Mouse (Mus musculus) brown adipose tissue, adult 24 weeks (tissue): ENCODE measurements around the gene Psmc3ip. TPM values are rescaled to one million over a fixed set of nuclear protein-coding genes. Genes with fewer than 3 reads are reported as not detected.
A peak's percentile ranks its signal among the peaks of the same experiment; 100 is the strongest.

Experiments used
- H3K27ac ChIP-seq: fragments of 200-500 bp; replicated peaks from 2 replicates; pipeline ENCODE4 v1.5.1; 2012; ENCODE audit warnings: low read depth, mild to moderate bottlenecking, low read length
- H3K4me1 ChIP-seq: fragments of 200-500 bp; 2 replicates; pipeline ENCODE4 v1.6.1; 2012; ENCODE audit warnings: low read length, mixed read lengths; ENCODE audit not compliant: control insufficient read depth, insufficient read depth, insufficient read length
- H3K4me3 ChIP-seq: fragments of 200-500 bp; 2 replicates; pipeline ENCODE4 v1.5.1; 2012; ENCODE audit warnings: low read depth, mild to moderate bottlenecking, low read length, moderate library complexity; ENCODE audit not compliant: insufficient read depth
- polyA plus RNA-seq: library from polyadenylated mRNA; stranded (reverse); fragments of >200 nt; gene quantifications from 2 replicates; pipeline ENCODE4 v1.2.4, GENCODE M21; 2012; ENCODE audit not compliant: missing spikeins, insufficient read depth, insufficient read length

Gene Psmc3ip
- polyA plus RNA-seq, 1 experiment: 1.7 TPM

DNA sequence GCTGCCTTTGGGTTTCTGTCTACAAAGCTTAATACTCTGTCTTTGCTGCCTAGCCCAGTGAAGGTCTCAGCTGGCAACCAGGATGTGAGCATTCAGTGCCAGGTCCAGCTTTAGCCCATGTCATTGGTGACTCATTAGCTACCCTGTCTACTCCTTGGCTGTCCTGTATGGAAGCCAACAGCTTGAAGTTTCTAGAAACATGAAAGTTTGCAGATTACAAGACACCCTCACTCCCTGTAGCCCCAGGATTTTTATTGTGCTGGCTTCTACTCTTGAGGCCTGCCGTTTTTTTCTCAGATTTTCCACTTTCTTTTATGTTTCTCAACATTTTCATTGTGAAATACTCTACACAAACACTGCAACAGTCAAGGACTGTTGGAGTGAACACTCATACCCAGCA, 5.3 kb downstream of the Psmc3ip start:
- H3K27ac ChIP-seq: peak overlapping the region; percentile 59

DNA sequence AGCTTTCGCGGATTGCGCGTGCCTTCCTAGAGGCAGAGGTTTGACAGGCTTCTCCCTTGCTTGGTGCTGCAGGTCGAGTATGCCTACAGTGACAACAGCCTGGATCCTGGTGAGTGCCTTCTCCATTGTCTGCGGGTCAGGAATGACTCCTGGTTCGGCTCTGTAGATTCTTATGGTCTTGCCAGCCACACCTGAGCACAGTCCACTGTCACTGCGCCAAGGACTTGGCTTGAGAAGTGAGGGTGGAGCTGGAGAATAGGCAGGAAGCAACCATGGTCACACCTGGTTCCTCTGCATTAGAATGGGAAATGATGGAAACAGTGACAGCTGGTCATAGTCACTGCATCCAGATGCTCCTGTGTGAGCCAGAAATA, 7.6 kb downstream of the Psmc3ip start:
- Histone ChIP-seq H3K4me1 (peaks cover 10% of the 10 kb centered on the region), H3K27ac (peak overlapping the region; percentile 35), H3K4me3 (peak overlapping the region; percentile 66)

More for the DNA sequence above, 5.3 kb downstream of the Psmc3ip start:
- peaks cover 10% of the 10 kb centered on the region for H3K4me1 ChIP-seq
- no peak overlapping the region for H3K4me3 ChIP-seq

DNA sequence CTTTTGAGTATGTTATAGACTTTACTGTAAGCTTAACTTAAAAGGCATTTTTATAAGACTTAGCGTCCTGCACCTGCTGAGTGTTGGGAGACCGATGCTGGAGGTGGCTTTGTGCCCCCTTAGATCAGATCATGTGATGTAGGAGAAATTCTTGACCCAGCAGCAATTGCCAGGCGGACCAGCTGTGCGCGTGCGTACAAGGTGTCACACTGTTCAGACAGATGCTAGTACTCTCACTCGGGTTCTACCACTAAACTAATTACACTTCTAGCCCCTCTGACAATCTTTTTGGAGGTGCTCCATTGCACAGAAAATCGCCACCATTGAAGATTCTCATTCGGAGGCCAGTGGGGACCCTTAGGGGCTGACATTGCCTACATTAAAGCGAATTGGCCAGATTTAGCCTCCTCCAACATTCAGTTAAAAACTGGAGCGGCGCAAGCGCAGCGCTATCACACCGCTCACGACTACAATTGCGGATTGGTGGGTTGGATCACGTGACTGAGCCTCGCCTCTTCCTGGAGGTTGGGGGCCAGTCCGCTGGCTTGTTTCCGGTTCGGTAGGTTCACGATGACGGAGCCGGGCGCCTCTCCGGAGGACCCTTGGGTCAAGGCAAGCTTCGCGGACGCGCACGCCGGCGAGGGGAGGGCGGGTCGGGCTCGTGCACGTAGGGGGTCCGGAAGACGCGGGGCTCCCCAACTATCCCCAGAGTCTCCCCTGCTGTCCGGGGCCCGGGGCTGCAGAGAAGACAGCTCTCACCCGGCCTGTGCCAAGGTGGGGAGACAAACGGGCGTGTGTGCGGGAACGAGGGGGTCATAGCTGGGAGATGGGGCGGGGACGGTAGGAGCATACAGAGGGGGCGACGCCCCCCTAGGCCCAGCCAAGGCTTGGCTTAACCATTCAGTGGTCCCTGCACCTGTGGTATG, 8.2 kb downstream of the Psmc3ip start, which contains the start of gene Mlx:
TSS of gene Mlx (plus strand) at position 522 of the 926 bp plus-strand sequence.
- Histone ChIP-seq H3K4me1 (peaks cover 10% of the 10 kb centered on the region), H3K27ac (peak within 1 kb of the TSS; percentile 50), H3K4me3 (peak within 1 kb of the TSS; percentile 66)

- H3K4me1 ChIP-seq: peaks cover 10% of the 10 kb centered on the region
- no peak overlapping the region for H3K4me3 ChIP-seq
- H3K27ac ChIP-seq: no peak overlapping the region
Measured at GRCm38 (mm10) chr11:101086323-101086674, 8.9 kb downstream of the Psmc3ip start.

GRCm38 (mm10) chr11:101085617-101086322, 9.5 kb downstream of the Psmc3ip start:
- Histone ChIP-seq H3K27ac (no peak overlapping the region), H3K4me1 (peaks cover 10% of the 10 kb centered on the region), H3K4me3 (no peak overlapping the region)

DNA sequence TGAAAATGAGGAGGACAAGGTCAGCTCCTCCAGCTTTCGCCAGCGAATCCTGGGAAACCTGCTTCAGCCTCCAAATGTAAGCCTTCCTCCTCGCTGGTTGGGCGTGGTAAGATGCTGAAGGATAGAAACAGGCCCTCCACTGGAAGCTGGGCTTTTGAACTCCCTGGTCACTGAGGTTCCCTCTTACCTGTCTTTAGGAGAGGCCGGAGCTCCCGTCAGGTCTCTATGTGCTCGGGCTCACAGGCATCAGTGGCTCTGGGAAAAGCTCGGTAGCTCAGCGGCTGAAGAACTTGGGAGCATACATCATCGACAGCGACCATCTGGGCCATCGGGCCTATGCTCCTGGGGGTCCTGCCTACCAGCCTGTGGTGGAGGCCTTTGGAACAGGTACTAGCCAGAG, 10.4 kb downstream of the Psmc3ip start:
- H3K4me3 ChIP-seq: no peak overlapping the region
- peaks cover 10% of the 10 kb centered on the region for H3K4me1 ChIP-seq
- no peak overlapping the region for H3K27ac ChIP-seq

DNA sequence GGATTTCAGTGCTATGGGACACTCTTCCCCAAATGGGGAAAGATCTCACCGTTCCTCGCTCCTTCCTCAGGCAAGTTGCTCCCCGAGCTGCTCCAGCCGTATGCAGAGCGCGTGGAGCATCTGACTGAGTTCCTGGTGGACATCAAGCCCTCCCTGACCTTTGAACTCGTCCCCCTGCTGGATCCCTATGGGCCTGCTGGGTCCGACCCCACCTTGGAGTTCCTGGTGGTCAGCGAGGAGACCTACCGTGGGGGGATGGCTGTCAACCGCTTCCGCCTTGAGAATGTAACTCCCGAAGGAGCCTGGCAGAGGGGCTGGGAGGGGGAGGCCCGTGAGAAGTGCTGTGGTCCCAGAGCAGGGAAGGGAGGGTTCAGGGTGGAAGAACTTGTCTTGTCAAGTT, 11.0 kb downstream of the Psmc3ip start:
- H3K27ac ChIP-seq: no peak overlapping the region
- H3K4me3 ChIP-seq: no peak overlapping the region
- H3K4me1 ChIP-seq: peaks cover 5% of the 10 kb centered on the region

DNA sequence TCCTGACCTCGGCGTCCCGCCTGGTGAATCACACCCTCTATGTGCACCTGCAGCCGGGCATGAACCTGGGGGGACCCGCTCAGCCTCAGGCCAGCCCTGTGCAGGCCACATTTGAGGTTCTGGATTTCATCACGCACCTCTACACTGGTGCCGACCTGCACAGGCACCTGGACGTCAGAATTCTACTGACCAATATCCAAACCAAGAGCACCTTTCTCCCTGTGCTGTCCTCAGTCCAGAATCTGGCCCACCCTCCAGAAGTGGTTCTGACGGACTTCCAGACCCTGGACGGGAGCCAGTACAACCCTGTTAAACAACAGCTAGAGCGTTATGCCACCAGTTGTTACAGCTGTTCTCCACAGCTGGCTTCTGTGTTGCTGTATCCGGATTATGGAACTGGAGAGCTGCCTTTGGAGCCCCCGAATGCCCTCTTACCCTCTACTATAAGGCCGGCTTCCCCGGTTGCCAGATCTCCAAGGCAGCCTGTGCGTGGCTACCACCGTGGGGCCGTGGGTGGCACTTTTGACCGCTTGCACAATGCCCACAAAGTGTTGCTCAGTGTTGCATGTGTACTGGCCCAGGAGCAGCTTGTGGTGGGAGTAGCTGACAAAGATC, 12.0 kb downstream of the Psmc3ip start:
- Histone ChIP-seq H3K4me3 (peak overlapping the region; percentile 86), H3K27ac (peak overlapping the region; percentile 79), H3K4me1 (peaks cover 4% of the 10 kb centered on the region; the same call in 1 of the 2 replicates)

GRCm38 (mm10) chr11:101082208-101083082, 12.8 kb downstream of the Psmc3ip start, which contains the start of gene Coasy:
Gene Coasy (plus strand): TSS chr11:101082565.
- Histone ChIP-seq H3K27ac (peak within 1 kb of the TSS; percentile 79), H3K4me3 (peak within 1 kb of the TSS; percentile 86), H3K4me1 (no peaks in the 10 kb centered on the region)

DNA sequence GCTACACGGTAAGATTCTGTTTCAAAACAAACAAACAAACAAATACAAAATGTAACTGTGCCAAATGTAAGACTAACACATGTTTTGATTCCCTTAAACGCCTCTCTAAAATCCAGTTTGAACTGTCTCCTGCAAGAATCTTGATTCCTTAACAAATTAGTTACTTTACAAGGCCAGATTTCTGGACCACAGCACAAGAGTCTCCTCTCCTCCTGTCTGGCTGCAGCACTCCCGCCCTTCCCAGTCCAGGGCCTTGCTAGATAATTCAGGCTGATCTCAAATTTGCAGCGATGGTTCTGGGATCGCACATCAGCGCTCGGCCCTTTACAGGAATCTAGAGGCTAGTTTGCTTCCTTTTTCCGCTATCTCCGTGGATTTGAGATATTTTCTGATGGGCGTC, 13.6 kb downstream of the Psmc3ip start:
- Histone ChIP-seq H3K4me3 (peak overlapping the region; percentile 60), H3K4me1 (no peaks in the 10 kb centered on the region)

DNA sequence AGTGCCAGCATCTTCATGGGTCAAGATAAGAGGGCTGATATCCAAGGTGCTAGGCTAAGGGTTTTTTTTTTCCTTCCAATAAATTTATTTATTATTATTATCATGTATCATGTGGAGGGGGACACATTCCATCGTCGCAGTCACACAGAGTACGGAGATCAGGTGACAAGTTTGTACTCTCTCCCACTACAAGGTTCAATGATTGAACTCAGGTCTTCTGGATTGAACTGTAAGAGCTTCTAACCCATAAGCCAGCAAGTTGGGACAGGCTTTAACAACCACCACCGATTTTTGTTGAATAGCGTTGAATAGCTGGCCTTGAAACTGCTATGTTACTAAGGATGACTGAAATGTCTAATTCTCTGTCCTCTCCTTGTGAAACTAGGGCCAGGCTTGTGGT, 14.8 kb downstream of the Psmc3ip start:
- Histone ChIP-seq H3K4me3 (no peak overlapping the region), H3K4me1 (no peaks in the 10 kb centered on the region), H3K27ac (no peak overlapping the region)

More for the DNA sequence above, 13.6 kb downstream of the Psmc3ip start:
- peak overlapping the region; percentile 63 for H3K27ac ChIP-seq

DNA sequence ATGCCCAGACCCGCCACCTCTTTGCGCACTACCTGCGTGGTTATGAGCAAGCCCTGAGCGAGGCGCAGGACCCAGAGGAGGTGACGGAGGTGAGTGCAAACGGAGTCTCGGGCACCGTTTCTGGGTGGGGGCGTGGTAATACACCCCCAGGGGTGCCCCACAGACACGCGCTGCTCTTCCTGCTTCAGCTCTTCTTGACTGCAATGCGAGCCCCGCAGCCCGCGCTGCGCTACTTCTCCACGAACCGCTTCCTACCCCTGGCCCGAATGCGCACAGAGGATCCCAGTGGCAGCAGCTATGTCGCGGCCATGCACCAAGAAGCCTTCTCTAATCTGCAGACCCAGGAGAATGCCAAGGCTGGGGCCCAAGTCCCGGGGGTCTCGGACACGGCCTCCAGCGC, 15.5 kb downstream of the Psmc3ip start:
- H3K4me3 ChIP-seq: no peak overlapping the region

GRCm38 (mm10) chr11:101078121-101078520, 17.1 kb downstream of the Psmc3ip start, which contains the start of gene Hsd17b1:
Gene Hsd17b1 (plus strand): TSS chr11:101078411.
- H3K4me3 ChIP-seq: no peak within 1 kb of the TSS
- H3K4me1 ChIP-seq: no peaks in the 10 kb centered on the region
- no peak within 1 kb of the TSS for H3K27ac ChIP-seq

More for the DNA sequence above, 15.5 kb downstream of the Psmc3ip start:
- Histone ChIP-seq H3K27ac (no peak overlapping the region), H3K4me1 (no peaks in the 10 kb centered on the region)

- H3K27ac ChIP-seq: no peak overlapping the region
- H3K4me1 ChIP-seq: no peaks in the 10 kb centered on the region
- H3K4me3 ChIP-seq: no peak overlapping the region
Measured at GRCm38 (mm10) chr11:101071810-101072428, 23.3 kb downstream of the Psmc3ip start.
